Mouse (Mus musculus) embryonic facial prominence, embryonic 14.5 days (tissue): Measurements from ENCODE around the gene BC025920. TPM values are rescaled to one million over a fixed set of nuclear protein-coding genes. Genes with fewer than 3 reads are reported as not detected.

Experiments
- ATAC-seq: fragments of 200-750 bp; cut with Nextera tagmentation; 2 replicates; pipeline ENCODE4 v1.8.0; 2017; ENCODE audit warnings: low read depth, moderate number of reproducible peaks, moderate TSS enrichment
- DNase-seq: peaks from one replicate; pipeline ENCODE4 v3.0.0-alpha.2; 2015; ENCODE audit warnings: low spot score
- H3K27ac ChIP-seq: fragments of 300-500 bp; sonication (generic); replicated peaks from 2 replicates; pipeline ENCODE4 v1.5.1; 2014; ENCODE audit warnings: low read depth, mild to moderate bottlenecking, low read length, moderate library complexity
- H3K27me3 ChIP-seq: fragments of 300-500 bp; sonication (generic); replicated peaks from 2 replicates; pipeline ENCODE4 v1.6.1; 2014; ENCODE audit warnings: low read length; ENCODE audit not compliant: control insufficient read depth, insufficient read depth
- H3K36me3 ChIP-seq: fragments of 300-500 bp; sonication (generic); 2 replicates; pipeline ENCODE4 v1.6.1; 2014; ENCODE audit warnings: low read length, mixed read lengths; ENCODE audit not compliant: control insufficient read depth, insufficient read depth
- H3K4me1 ChIP-seq: fragments of 300-500 bp; sonication (generic); 2 replicates; pipeline ENCODE4 v1.6.1; 2014; ENCODE audit warnings: antibody characterized with exemption, low read length; ENCODE audit not compliant: control insufficient read depth, insufficient read depth
- H3K4me2 ChIP-seq: fragments of 300-500 bp; sonication (generic); 2 replicates; pipeline ENCODE4 v1.6.1; 2014; ENCODE audit warnings: low read depth, mild to moderate bottlenecking, low read length, moderate library complexity, mixed read lengths
- H3K4me3 ChIP-seq: fragments of 300-500 bp; sonication (generic); 2 replicates; pipeline ENCODE4 v1.5.1; 2014; ENCODE audit warnings: low read depth, mild to moderate bottlenecking, low read length
- H3K9ac ChIP-seq: fragments of 300-500 bp; sonication (generic); 2 replicates; pipeline ENCODE4 v1.6.1; 2014; ENCODE audit warnings: low read depth, mild to moderate bottlenecking, low read length, moderate library complexity, mixed read lengths
- H3K9me3 ChIP-seq: fragments of 300-500 bp; sonication (generic); 2 replicates; pipeline ENCODE4 v1.6.1; 2016; ENCODE audit warnings: low read length; ENCODE audit not compliant: control insufficient read depth
- WGBS: fragments of 180-500 bp; shearing (Covaris S2); extraction: QIAGEN DNeasy Blood & Tissue Kit; methylation state at CpG from one replicate; pipeline ENCODE4 v1.1.7; 2014; 5-methylcytosine and 5-hydroxymethylcytosine counted together
- polyA plus RNA-seq: library from polyadenylated mRNA; unstranded; fragments of >200 nt; fragmentation: Nextera tagmentation; extraction: Ambion mirVana; gene quantifications from 2 replicates; pipeline ENCODE4 v1.2.1, GENCODE M21; 2014

The BC025920 gene
- polyA plus RNA-seq, 1 experiment from 2014 or later, result 0.61 TPM

DNA sequence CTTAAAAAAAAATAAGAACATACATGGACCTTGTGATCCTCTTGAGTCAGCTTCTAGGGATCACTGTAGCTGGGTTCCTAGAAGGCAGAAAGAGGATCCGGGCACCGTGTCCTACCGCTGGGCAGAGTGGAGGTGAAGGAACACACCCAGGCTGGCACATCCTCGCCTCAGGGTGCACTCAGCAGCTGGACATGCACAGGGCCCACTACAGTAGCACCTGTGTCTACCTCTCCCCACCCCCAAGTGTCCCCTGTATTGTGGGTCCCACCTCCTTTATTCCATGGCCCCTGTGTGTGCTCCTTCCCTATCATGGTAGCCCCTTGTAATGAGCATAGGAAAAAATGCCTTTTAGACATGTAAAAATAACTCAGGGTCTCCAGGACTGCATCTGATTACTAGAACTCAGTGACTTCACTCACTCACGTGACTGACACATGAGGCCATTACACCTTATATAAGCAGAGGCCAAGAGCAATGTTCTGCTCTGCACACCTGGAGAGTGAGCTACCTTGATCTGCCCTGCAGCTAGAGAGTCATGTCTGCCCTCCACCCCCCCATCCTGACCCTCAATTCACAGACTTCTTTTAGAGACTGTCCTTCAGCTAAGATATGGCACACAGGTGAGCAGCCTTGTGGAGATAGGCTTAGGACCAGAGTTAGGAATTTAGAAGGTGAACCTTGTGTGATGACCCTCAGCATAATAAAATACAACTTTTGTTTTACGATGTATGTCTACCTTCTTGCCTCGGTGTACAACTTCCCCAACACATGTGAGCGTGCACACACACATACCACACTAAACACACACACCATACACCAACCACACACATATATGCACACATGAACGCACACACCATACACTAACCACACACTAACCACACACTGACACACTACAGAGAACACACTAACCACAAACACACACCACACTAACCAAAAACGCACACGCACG, 1.8 kb upstream of the BC025920 start:
- ATAC-seq (no peak), DNase-seq (no peak)
- H3K27ac ChIP-seq, result no peak overlapping the region
- no peak overlapping the region for H3K4me3 ChIP-seq
- H3K4me1 ChIP-seq, result peaks cover 20% of the 10 kb centered on the region
- 0 out of 2 replicates have a peak, but pooled peaks cover 4% of the 10 kb centered on the region for H3K36me3 ChIP-seq
- H3K4me2 ChIP-seq, result peak overlapping the region; percentile 64
- WGBS, result 77% methylated on average over 12 of the region's 12 CpGs
- H3K27me3 ChIP-seq, result no peaks in the 10 kb centered on the region
- no peaks in the 10 kb centered on the region for H3K9me3 ChIP-seq
- H3K9ac ChIP-seq, result no peak overlapping the region

DNA sequence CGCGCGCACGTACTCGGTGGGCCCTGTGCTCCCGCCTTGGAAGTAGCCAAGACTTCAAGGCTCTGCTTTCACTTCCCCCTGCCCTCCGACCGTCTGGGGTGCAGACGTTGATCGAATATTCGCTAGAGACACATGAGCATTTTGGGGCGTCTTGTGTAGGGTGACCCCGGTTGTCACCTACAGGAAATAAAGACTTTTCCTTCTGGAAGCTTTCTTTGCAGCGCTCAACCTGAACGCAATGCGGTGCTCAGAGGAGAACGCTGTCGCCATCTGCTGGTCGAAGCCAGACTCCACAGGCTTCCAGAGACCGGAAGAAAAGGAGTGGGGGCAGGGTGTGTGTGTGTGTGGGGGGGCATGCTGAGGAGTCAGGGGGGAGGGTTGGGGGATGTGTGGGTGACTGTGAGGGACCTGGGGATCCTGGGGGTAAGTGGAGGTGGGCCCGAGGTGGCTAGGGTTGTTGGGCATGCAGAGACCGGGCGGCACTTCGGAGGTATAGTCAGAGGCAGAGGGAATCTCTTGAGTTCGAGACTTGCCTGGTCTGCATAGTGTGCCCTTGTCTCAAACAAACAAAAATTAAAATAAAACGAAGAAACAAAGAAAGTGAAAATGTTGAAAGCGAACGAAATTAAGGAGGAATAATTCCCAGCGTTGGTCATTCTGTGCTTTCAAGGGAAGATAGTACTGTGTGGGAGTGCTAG, 953 bp upstream of the BC025920 start:
- Histone ChIP-seq H3K4me2 (peak overlapping the region; percentile 64), H3K36me3 (0 out of 2 replicates have a peak, but pooled peaks cover 4% of the 10 kb centered on the region), H3K27me3 (no peaks in the 10 kb centered on the region), H3K9me3 (no peaks in the 10 kb centered on the region), H3K4me1 (peaks cover 20% of the 10 kb centered on the region), H3K4me3 (peak overlapping the region; percentile 48), H3K27ac (peak overlapping the region; percentile 88), H3K9ac (peak overlapping the region; percentile 48)
- DNase-seq (peak; percentile 94), ATAC-seq (peak; percentile 28; the same call in 1 of the 2 replicates)
- WGBS, result 19% methylated on average over 29 of the region's 29 CpGs

GRCm38 (mm10) chr10:81605666-81605973, 450 bp upstream of the BC025920 start:
- H3K9me3 ChIP-seq, result no peaks in the 10 kb centered on the region
- ATAC-seq, result no peak
- peak overlapping the region; percentile 48 for H3K9ac ChIP-seq
- H3K27me3 ChIP-seq, result no peaks in the 10 kb centered on the region
- 0 out of 2 replicates have a peak, but pooled peaks cover 4% of the 10 kb centered on the region for H3K36me3 ChIP-seq
- peak overlapping the region; percentile 48 for H3K4me3 ChIP-seq
- H3K27ac ChIP-seq, result peak overlapping the region; percentile 88
- peak overlapping the region; percentile 64 for H3K4me2 ChIP-seq
- WGBS, result 3% methylated on average over 14 of the region's 14 CpGs
- peaks cover 20% of the 10 kb centered on the region for H3K4me1 ChIP-seq
- DNase-seq, result no peak

DNA sequence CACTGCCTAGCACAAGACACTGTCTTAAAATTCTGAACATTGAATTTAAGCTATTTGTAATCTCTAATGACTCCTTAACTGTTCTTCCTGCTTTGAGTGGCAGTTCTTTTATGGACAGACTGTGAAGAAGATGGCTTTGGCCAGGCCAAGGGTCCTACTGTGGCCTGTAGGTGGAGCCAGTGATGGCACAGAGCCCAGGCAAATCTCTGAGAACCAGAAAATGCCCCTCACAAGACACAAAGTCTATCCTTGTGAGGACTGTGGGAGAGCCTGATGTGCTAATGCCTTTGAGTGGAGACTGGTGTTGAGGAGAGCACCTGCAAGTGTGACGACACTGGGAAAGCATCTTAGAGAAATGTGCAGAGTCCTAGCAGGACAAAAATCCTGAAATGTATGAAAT, 2.2 kb downstream of the BC025920 start:
- 83% methylated on average over 1 of the region's 1 CpGs for WGBS
- Histone ChIP-seq H3K9ac (no peak overlapping the region), H3K4me1 (peaks cover 6% of the 10 kb centered on the region), H3K27ac (no peak overlapping the region), H3K9me3 (0 out of 2 replicates have a peak, but pooled peaks cover 8% of the 10 kb centered on the region), H3K4me2 (no peak overlapping the region), H3K27me3 (no peaks in the 10 kb centered on the region), H3K36me3 (0 out of 2 replicates have a peak, but pooled peaks cover 4% of the 10 kb centered on the region), H3K4me3 (no peak overlapping the region)
- DNase-seq (no peak), ATAC-seq (no peak)

DNA sequence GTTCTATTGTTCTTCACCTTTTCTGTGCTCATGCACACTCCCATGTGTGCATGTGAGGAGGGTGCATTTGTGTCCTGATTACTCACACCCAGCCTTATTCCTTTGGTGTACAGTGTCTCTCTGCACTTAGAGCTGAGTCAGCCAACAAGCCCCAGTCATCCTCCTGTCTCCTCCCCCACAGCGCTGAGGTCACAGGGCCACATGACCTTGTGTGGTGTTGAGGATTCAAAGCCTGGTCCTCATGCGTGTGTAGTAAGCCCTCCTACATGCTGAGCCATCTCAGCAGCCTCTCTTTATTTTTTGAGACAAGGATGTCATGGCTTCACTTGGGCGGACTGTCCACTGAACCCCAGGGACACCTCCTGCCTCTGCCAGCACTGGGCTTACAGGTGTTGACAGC, 6.7 kb downstream of the BC025920 start:
- Histone ChIP-seq H3K9ac (no peak overlapping the region), H3K27me3 (no peaks in the 10 kb centered on the region), H3K4me2 (no peak overlapping the region), H3K27ac (no peak overlapping the region), H3K36me3 (0 out of 2 replicates have a peak, but pooled peaks cover 4% of the 10 kb centered on the region), H3K9me3 (0 out of 2 replicates have a peak, but pooled peaks cover 8% of the 10 kb centered on the region), H3K4me3 (no peak overlapping the region), H3K4me1 (no peaks in the 10 kb centered on the region)
- ATAC-seq, result no peak
- no peak for DNase-seq
- WGBS, result 58% methylated on average over 3 of the region's 3 CpGs

DNA sequence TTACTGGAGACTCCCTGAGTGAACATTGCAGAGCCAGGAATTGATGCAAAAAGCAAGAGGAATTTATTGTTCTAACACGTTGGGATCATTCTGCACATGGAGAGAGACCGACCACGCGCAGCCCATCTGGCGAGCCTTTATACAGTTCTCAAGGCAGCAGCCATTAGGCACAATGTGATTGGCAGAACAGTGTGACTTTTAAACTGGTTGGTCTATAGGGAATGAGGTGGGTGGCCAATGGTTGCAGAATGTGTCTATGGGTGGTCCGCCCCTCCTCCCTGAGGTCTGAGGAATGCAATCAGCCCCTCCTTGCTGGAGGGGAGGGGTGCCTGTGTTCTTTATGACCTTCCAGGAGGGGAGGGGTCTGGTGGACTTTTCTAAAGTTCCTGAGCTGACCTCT, 9.4 kb downstream of the BC025920 start:
- Histone ChIP-seq H3K27ac (no peak overlapping the region), H3K4me2 (no peak overlapping the region), H3K4me3 (no peak overlapping the region), H3K9ac (no peak overlapping the region), H3K9me3 (0 out of 2 replicates have a peak, but pooled peaks cover 8% of the 10 kb centered on the region), H3K27me3 (no peaks in the 10 kb centered on the region), H3K4me1 (no peaks in the 10 kb centered on the region), H3K36me3 (no peaks in the 10 kb centered on the region)
- DNase-seq (no peak), ATAC-seq (no peak)
- 55% methylated on average over 5 of the region's 6 CpGs for WGBS

GRCm38 (mm10) chr10:81619976-81620375, 13.9 kb downstream of the BC025920 start:
- ATAC-seq (no peak), DNase-seq (no peak)
- Histone ChIP-seq H3K36me3 (peaks cover 40% of the 10 kb centered on the region), H3K9me3 (no peaks in the 10 kb centered on the region), H3K27me3 (no peaks in the 10 kb centered on the region), H3K4me2 (no peak overlapping the region), H3K4me3 (no peak overlapping the region), H3K9ac (no peak overlapping the region), H3K27ac (peak overlapping the region; percentile 28; the same call in 1 of the 2 replicates), H3K4me1 (no peaks in the 10 kb centered on the region)
- WGBS, result 66% methylated on average over 5 of the region's 5 CpGs

- DNase-seq (no peak), ATAC-seq (no peak)
- H3K9me3 ChIP-seq, result no peaks in the 10 kb centered on the region
- no peak overlapping the region for H3K4me3 ChIP-seq
- H3K36me3 ChIP-seq, result peaks cover 48% of the 10 kb centered on the region
- H3K27me3 ChIP-seq, result no peaks in the 10 kb centered on the region
- no peak overlapping the region for H3K4me2 ChIP-seq
- no peaks in the 10 kb centered on the region for H3K4me1 ChIP-seq
- no peak overlapping the region for H3K27ac ChIP-seq
- no peak overlapping the region for H3K9ac ChIP-seq
- WGBS, result 65% methylated on average over 9 of the region's 9 CpGs
Measured at GRCm38 (mm10) chr10:81620786-81621185, 14.7 kb downstream of the BC025920 start.
